ENCODE assay signal across 23 mouse cellular contexts in genomic region chrX:49181136-49181535, GRCm38 (mm10).
DNase-seq lines count a peak whose midpoint lies in the region; ATAC-seq and TF ChIP-seq lines count a peak whose summit lies in the region.
"Had no signal": no experiment of that assay in that cellular context is flagged by ENCODE, and none has a peak within 500 bp of the region (broad histone marks: within the 10 kb centered on the region; RNA-seq: fewer than 3 reads in every experiment).

No protein-coding gene starts in this region.

- no peaks in the 10 kb centered on the region for H3K79me2 ChIP-seq in liver, adult 2 months (ENCODE audit: control insufficient read depth, insufficient read depth, low read length)

- H3K4me1 ChIP-seq in liver, adult 2 months (ENCODE audit: control insufficient read depth, insufficient read depth, low read length): no peaks in the 10 kb centered on the region; the same call in 1 of the 2 replicates
- H3K4me1 ChIP-seq in liver, embryonic 11.5 days (replicated peaks; ENCODE audit: control insufficient read depth, insufficient read depth, low read length): no peaks in the 10 kb centered on the region
- H3K4me1 ChIP-seq: embryonic facial prominence, embryonic 13.5 days; forebrain, embryonic 12.5 days; heart, embryonic 10.5 days; hindbrain, embryonic 12.5 days had no signal

- H3K4me2 ChIP-seq in liver, embryonic 11.5 days: no peak overlapping the region
- H3K4me2 ChIP-seq: embryonic facial prominence, embryonic 13.5 days; forebrain, embryonic 12.5 days; hindbrain, embryonic 12.5 days had no signal

- no peak for ATAC-seq in cerebellum, adult (ENCODE audit: insufficient number of reproducible peaks, low FRiP score, low TSS enrichment)
- ATAC-seq in liver, embryonic 11.5 days (replicated peaks; ENCODE audit: low FRiP score): no peak
- ATAC-seq: forebrain, embryonic 16.5 days; hindbrain, embryonic 16.5 days; inflammation-experienced regulatory T-cells, adult 6 months; intestine, postnatal 0 days had no signal

- no peak overlapping the region for H3K9ac ChIP-seq in liver, adult 2 months (ENCODE audit: low read depth, low read length)
- no peak overlapping the region for H3K9ac ChIP-seq in liver, embryonic 11.5 days (ENCODE audit: low read depth, low read length)
- H3K9ac ChIP-seq: embryonic facial prominence, embryonic 13.5 days; forebrain, embryonic 12.5 days; hindbrain, embryonic 12.5 days had no signal

- TF ChIP-seq CTCF in liver, adult 2 months (IDR thresholded peaks at IDR 0.05; ENCODE audit: low read depth, low read length): no peak

- no peak overlapping the region for H3K27ac ChIP-seq in liver, adult 2 months (replicated peaks; ENCODE audit: insufficient read depth, low read depth, low read length)
- H3K27ac ChIP-seq in liver, embryonic 11.5 days (ENCODE audit: low read depth, low read length): no peak overlapping the region
- H3K27ac ChIP-seq: embryonic facial prominence, embryonic 13.5 days; forebrain, embryonic 12.5 days; gastrocnemius, adult 2 months; heart, embryonic 10.5 days; hindbrain, embryonic 12.5 days had no signal

- H3K9me3 ChIP-seq in liver, embryonic 11.5 days (ENCODE audit: control insufficient read depth, low read length): no peaks in the 10 kb centered on the region
- H3K9me3 ChIP-seq: embryonic facial prominence, embryonic 13.5 days; forebrain, embryonic 12.5 days; heart, embryonic 10.5 days; hindbrain, embryonic 12.5 days had no signal

- WGBS in liver, adult 2 months: 57% methylated on average over 3 of the region's 3 CpGs
- WGBS in liver, embryonic 11.5 days: 79% methylated on average over 3 of the region's 3 CpGs

- no peak overlapping the region for H3K4me3 ChIP-seq in liver, adult 2 months (ENCODE audit: insufficient read depth, low read depth, low read length)
- H3K4me3 ChIP-seq in liver, embryonic 11.5 days (ENCODE audit: low read depth, low read length): no peak overlapping the region
- H3K4me3 ChIP-seq: embryonic facial prominence, embryonic 13.5 days; erythroblast, embryonic 14.5 days; forebrain, embryonic 12.5 days; gastrocnemius, adult 2 months; heart, embryonic 10.5 days; hindbrain, embryonic 12.5 days had no signal

- no peaks in the 10 kb centered on the region for H3K27me3 ChIP-seq in liver, adult 2 months (ENCODE audit: control insufficient read depth, insufficient read depth, low read length)
- H3K27me3 ChIP-seq in liver, embryonic 11.5 days (replicated peaks; ENCODE audit: control insufficient read depth, insufficient read depth, low read length): no peaks in the 10 kb centered on the region
- H3K27me3 ChIP-seq: embryonic facial prominence, embryonic 13.5 days; forebrain, embryonic 12.5 days; hindbrain, embryonic 12.5 days had no signal

- DNase-seq in cerebellum, adult 8-10 months: peak; percentile 1
- peak; percentile 31 for DNase-seq in liver, adult 2 months (ENCODE audit: extremely low read depth, low read depth, low spot score)
- no peak for DNase-seq in liver, embryonic 11.5 days (ENCODE audit: low spot score)
- DNase-seq in fat pad, adult 2 months (ENCODE audit: extremely low read depth, low read depth, low spot score): peak; percentile 64
- DNase-seq in lung, postnatal 4 days: no peak
- DNase-seq in right cerebral cortex, postnatal 14 days: no peak
- DNase-seq: adrenal gland, postnatal 10 days; cerebellum, postnatal 14 days; gastrocnemius, adult 2 months; gastrocnemius, postnatal 36 days; heart, adult 18-20 months; heart, postnatal 10 days; heart, postnatal 4 days had no signal

- H3K36me3 ChIP-seq in liver, adult 2 months (ENCODE audit: control insufficient read depth, insufficient read depth, low read length): no peaks in the 10 kb centered on the region
- no peaks in the 10 kb centered on the region for H3K36me3 ChIP-seq in liver, embryonic 11.5 days (ENCODE audit: control insufficient read depth, insufficient read depth, low read length)
- H3K36me3 ChIP-seq: embryonic facial prominence, embryonic 13.5 days; forebrain, embryonic 12.5 days; heart, embryonic 10.5 days; hindbrain, embryonic 12.5 days had no signal

- no peak for TF ChIP-seq POLR2A in liver, adult 2 months (IDR thresholded peaks at IDR 0.05; ENCODE audit: extremely low read depth, insufficient read depth, low read length)

Comparison
In these comparisons a context has a peak if more than half of its experiments do, and no peak if none do; other contexts are left out.
1. DNase-seq: peak in cerebellum, adult 8-10 months (single experiment), liver, adult 2 months (single experiment) and fat pad, adult 2 months (single experiment); none in liver, embryonic 11.5 days (single experiment), lung, postnatal 4 days (0 of 2) and right cerebral cortex, postnatal 14 days (single experiment).